Mouse (Mus musculus) MEL (cell line): ENCODE data around the gene N4bp1.

Experiments
- KAT2A ChIP-seq: conservative IDR thresholded peaks from 2 replicates; pipeline ENCODE4 v1.6.1; 2012; ENCODE audit warnings: low read depth, low read length, improper control_type of control experiment, inconsistent platforms
- TBP ChIP-seq: IDR thresholded peaks from 2 replicates; pipeline ENCODE4 v1.8.0; 2011; ENCODE audit warnings: low read depth, low read length, improper control_type of control experiment
- TCF12 ChIP-seq: IDR thresholded peaks from 2 replicates; pipeline ENCODE4 v1.6.1; 2014; ENCODE audit warnings: low read depth, mild to moderate bottlenecking, inconsistent platforms, low read length, improper control_type of control experiment, moderate library complexity

DNA sequence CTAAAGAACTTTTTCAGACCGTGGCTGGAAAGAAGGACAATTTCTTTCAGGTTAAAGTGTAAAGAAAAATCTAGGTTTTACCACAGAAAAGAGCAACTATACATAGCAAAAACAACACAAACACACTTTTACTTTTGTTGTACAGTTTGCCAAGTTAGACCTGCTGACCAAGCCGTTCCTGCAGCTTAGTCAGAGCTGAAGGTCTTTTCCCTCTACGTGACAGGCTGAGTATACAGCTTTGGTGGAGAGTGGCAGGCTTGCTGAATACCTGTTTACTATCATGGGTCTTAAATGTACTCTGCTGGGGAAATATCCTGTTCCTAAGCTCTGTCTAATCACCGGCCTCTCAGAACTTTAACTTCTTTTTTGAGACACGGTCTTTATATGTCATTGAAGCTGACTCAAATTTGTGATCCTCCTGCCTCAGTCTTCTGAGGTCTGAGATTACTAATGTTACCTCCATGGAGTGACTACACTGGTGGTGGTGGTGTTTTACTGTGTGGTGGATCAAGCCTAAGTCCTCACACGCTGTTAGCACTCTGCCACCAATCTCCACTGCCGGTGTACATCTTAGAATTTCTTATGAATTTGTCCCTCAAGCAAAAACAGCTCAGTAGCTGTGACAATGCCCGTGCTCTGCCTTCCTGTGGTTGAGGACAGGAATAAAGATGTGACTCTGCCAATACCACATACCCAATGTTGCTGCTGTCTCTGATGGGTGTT lies 31.6 kb downstream of the N4bp1 start:
- TF ChIP-seq TCF12 (no peak), TBP (no peak), KAT2A (no peak)
